Mouse (Mus musculus) brain, embryonic 14.5 days (tissue): ENCODE measurements at regions not wholly inside any gene's neighbourhood (a gene's known extent, or its start where the extent isn't known, plus 50 kb on each side); places are given as distances from the start of the nearest gene placed in this dataset.

Source experiments
- CTCF ChIP-seq: fragments of 200-500 bp; IDR thresholded peaks from 2 replicates; pipeline ENCODE4 v1.5.1; 2012; ENCODE audit warnings: inconsistent platforms, mild to moderate bottlenecking, moderate library complexity, borderline replicate concordance; ENCODE audit not compliant: insufficient read depth, insufficient read length; ENCODE audit errors: extremely low read depth
- POLR2A ChIP-seq: fragments of 200-500 bp; IDR thresholded peaks from 2 replicates; pipeline ENCODE4 v1.6.1; 2012; ENCODE audit warnings: mild to moderate bottlenecking, inconsistent platforms, borderline replicate concordance; ENCODE audit not compliant: poor library complexity, insufficient read depth, insufficient read length, severe bottlenecking; ENCODE audit errors: extremely low read depth

- TF ChIP-seq CTCF = peak; percentile 15; the same call in 1 of the 2 replicates
- no peak for TF ChIP-seq POLR2A
Observed at GRCm38 (mm10) chr4:24278154-24278553, 218.1 kb upstream of the Mms22l start.
